Mouse (Mus musculus) layer of hippocampus, adult 2 months (tissue): ENCODE measurements around the gene Ccnf. TPM values are rescaled to one million over a fixed set of nuclear protein-coding genes. Genes with fewer than 3 reads are reported as not detected.

Source experiments
- DNase-seq, 2 experiments: peaks; one replicate each; pipeline ENCODE4 v3.0.0; 2022; ENCODE audit warnings: low spot score in 2 of 2
- H3K27ac ChIP-seq: fragments of 200-600 bp; 2 replicates; pipeline ENCODE4 v1.8.1; 2022
- H3K4me3 ChIP-seq: fragments of 200-600 bp; 2 replicates; pipeline ENCODE4 v1.8.1; 2022; ENCODE audit warnings: mild to moderate bottlenecking
- CTCF ChIP-seq: fragments of 200-600 bp; conservative IDR thresholded peaks from 2 replicates; pipeline ENCODE4 v1.8.1; 2022; ENCODE audit warnings: antibody characterized with exemption, mild to moderate bottlenecking, moderate library complexity
- microRNA-seq, 2 experiments: library from miRNA; unstranded; fragments of <30 nt; microRNA quantifications; one replicate each; pipeline ENCODE4 v1.2.0; 2021
- total RNA-seq, 2 experiments: library from RNA; stranded (reverse); gene quantifications; 2 replicates each; pipeline ENCODE4 v1.2.3; 2021

The Ccnf gene
- total RNA-seq, 2 experiments from 2014 or later = 4.6 to 6.2 TPM

DNA sequence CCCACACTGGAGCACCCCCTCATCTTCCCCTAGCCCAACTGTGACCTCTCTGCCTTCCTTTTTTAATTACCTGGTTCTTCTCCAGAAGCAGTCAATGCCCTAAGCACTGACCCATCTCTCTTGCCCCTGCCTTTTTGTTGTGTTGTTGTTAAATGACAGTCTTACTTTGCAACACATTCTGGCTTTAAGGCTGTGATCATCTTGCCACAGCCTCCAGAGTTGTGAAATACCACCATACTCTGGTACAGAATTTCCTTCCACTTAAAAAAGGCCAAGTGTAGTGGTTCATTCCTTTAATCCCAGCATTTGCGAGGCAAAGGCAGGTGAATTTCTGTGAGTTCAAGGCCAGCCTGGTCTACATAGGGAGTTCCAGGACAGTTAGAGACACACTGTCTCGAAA lies 60.4 kb downstream of the Ccnf start:
- H3K27ac ChIP-seq = no peak overlapping the region
- H3K4me3 ChIP-seq = no peak overlapping the region
- no peak for DNase-seq
- TF ChIP-seq CTCF = no peak

DNA sequence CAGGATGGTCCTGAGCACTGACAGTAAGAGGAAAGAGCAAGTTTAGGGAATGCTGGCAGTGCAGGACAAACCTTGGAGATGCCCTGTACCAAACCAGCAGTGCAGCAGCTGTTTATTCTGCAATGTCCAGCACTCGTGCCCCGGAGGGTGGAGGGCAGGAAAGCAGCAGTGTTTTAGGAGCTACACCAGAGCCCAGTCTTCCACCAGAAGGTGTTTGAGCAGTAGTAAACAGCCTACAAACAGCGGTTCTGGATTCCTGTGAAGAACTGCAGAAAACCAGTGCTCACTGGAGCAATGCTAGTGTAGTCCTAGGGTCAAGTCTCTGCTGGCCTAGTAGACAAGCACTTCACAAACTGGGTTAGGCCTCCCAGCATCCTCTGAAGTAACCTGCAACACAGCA lies 77.0 kb downstream of the Ccnf start:
- Histone ChIP-seq H3K4me3 (no peak overlapping the region), H3K27ac (no peak overlapping the region)
- DNase-seq = no peak
- TF ChIP-seq CTCF = no peak

DNA sequence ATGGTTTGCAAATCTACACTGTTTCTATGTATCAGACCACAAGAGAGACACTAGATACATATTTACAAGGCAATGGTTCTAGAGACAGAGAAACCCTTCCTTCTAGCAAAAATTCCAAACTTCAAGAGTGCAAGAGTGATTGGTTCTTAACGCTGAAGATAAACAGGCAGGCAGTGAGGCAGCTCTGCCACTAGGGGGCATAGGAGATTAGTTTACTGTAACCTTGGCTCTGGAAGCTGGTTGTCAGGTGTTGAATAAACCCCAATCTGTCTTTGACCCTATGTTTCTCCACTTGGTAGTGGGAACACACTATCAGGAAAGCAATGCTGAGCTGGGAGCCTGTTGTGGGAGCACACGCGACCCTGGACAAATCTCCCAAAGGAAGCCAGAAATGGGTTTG lies 77.9 kb downstream of the Ccnf start:
- TF ChIP-seq CTCF = peak; percentile 99

More for the DNA sequence above, 77.9 kb downstream of the Ccnf start:
- peak; percentile 64 to 85 for DNase-seq
- H3K4me3 ChIP-seq = no peak overlapping the region
- peak overlapping the region; percentile 7; the same call in 1 of the 2 replicates for H3K27ac ChIP-seq

Small RNA genes lying within 50 kb of the gene (microRNA-seq; reads per million reads assigned to microRNA genes)
- gene Mir5134 (2.2 reads per million in 2 experiments), gene Mir6965 (0 reads per million in 2 experiments)

Other genes starting within 250 kb of the Ccnf start
- gene Prss27, start 213.3 kb downstream of the Ccnf start, total RNA-seq = not detected
- 10 to 100 TPM; 26.6 to 28.8 TPM for gene Kctd5, start 178.0 kb downstream of the Ccnf start, total RNA-seq
- gene Pdpk1, start 100.6 kb downstream of the Ccnf start, total RNA-seq = 100 to 1,000 TPM in 1 of 2 experiments, 10 to 100 TPM in 1; 97.3 to 109 TPM
- gene Amdhd2, start 87.7 kb downstream of the Ccnf start, total RNA-seq = 10 to 100 TPM; 43.1 to 45.3 TPM
- gene Atp6v0c, start 81.8 kb downstream of the Ccnf start, total RNA-seq = 1,000 to 10,000 TPM; 1,075 to 1,153 TPM
- gene Tbc1d24, start 45.9 kb downstream of the Ccnf start, total RNA-seq = 10 to 100 TPM; 61.2 to 66.1 TPM
- 1 to 10 TPM; 9.1 to 9.9 TPM for gene Ntn3, start 42.0 kb downstream of the Ccnf start, total RNA-seq
- gene Tedc2, start 30.6 kb downstream of the Ccnf start, total RNA-seq = 1 to 10 TPM; 9.5 to 9.8 TPM
- gene Abca17, start 99.6 kb upstream of the Ccnf start, total RNA-seq = 1 to 10 TPM in 1 of 2 experiments, under 1 TPM in 1; 0.69 to 1.2 TPM
- gene Abca3, start 100.5 kb upstream of the Ccnf start, total RNA-seq = 10 to 100 TPM; 64.6 to 66.9 TPM
- 100 to 1,000 TPM; 127 to 134 TPM for gene Rnps1, start 163.1 kb upstream of the Ccnf start, total RNA-seq
- 10 to 100 TPM; 30.7 to 35.5 TPM for gene Eci1, start 175.2 kb upstream of the Ccnf start, total RNA-seq
- 10 to 100 TPM in 1 of 2 experiments, 1 to 10 TPM in 1; 5.4 to 10.7 TPM for gene Dnase1l2, start 191.6 kb upstream of the Ccnf start, total RNA-seq
- gene E4f1, start 218.8 kb upstream of the Ccnf start, total RNA-seq = 10 to 100 TPM; 34.0 to 39.4 TPM
- gene Pgp, start 218.9 kb upstream of the Ccnf start, total RNA-seq = 10 to 100 TPM; 58.2 to 62.7 TPM
- 1 to 10 TPM; 2.0 to 2.3 TPM for gene Bricd5, start 222.4 kb upstream of the Ccnf start, total RNA-seq
- gene Mlst8, start 227.6 kb upstream of the Ccnf start, total RNA-seq = 10 to 100 TPM; 36.0 to 44.9 TPM
- gene Caskin1, start 237.1 kb upstream of the Ccnf start, total RNA-seq = 100 to 1,000 TPM; 153 to 158 TPM